ENCODE assay signal across 11 mouse cellular contexts in the genomic region with DNA sequence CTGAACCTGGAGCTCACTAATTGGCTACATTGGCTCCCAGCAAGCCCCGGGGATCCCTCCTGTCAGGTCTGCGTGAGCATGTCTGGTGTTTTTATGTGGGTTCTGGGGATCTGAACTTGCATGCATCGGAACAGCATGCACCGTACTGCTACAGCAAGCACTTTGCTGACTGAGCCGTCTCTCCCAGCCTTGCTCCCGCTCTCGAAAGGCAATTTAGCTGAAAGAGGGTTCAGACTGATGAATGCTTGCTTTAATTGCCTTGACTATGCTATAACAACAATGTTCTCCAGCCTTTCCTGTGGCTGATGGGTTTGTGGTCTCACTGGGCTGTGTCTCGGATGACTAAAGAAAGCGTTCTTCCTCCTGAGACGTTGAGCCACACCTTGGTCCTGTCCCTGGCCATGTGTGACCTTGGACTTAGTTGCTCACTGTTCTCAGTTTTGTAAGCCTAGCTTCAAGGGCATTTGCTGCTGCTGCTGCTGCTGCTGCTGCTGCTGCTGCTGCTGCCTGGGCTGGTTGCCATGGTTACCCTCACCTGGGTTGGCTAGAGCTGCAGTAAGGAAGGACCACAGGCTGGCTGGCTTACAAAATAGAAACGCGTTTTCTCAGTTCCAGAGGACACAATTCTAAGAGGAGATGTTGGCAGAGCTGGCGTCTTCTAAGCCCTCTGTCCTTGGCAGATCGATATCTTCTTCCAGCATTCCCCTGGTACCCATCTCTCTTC. TPM values are rescaled to one million over a fixed set of nuclear protein-coding genes. Genes with fewer than 3 reads are reported as not detected.
DNase-seq lines count a peak whose midpoint lies in the region; ATAC-seq lines count a peak whose summit lies in the region.
"Had no signal": no experiment of that assay in that cellular context is flagged by ENCODE, and none has a peak within 500 bp of the region (broad histone marks: within the 10 kb centered on the region; RNA-seq: fewer than 3 reads in every experiment).

No protein-coding gene starts in this region.

- no peak overlapping the region for H3K4me3 ChIP-seq in neural tube, embryonic 11.5 days (ENCODE audit: low read depth, low read length)
- H3K4me3 ChIP-seq in forebrain, embryonic 13.5 days = no peak overlapping the region
- no peak overlapping the region for H3K4me3 ChIP-seq in limb, embryonic 11.5 days (ENCODE audit: low read depth, low read length)
- H3K4me3 ChIP-seq: limb, embryonic 15.5 days had no signal

- H3K36me3 ChIP-seq in neural tube, embryonic 11.5 days (ENCODE audit: control insufficient read depth, insufficient read depth, low read length) = no peaks in the 10 kb centered on the region
- no peaks in the 10 kb centered on the region for H3K36me3 ChIP-seq in forebrain, embryonic 13.5 days (ENCODE audit: poor library complexity, severe bottlenecking)
- no peaks in the 10 kb centered on the region for H3K36me3 ChIP-seq in limb, embryonic 11.5 days (ENCODE audit: control insufficient read depth, insufficient read depth, low read length)
- H3K36me3 ChIP-seq: G1E; limb, embryonic 15.5 days had no signal

- H3K9ac ChIP-seq in neural tube, embryonic 11.5 days (ENCODE audit: low read length) = no peak overlapping the region; the same call in 1 of the 2 replicates
- H3K9ac ChIP-seq in forebrain, embryonic 13.5 days = no peak overlapping the region
- H3K9ac ChIP-seq in limb, embryonic 11.5 days (ENCODE audit: low read length) = no peak overlapping the region
- H3K9ac ChIP-seq: limb, embryonic 15.5 days had no signal

- H3K27me3 ChIP-seq in neural tube, embryonic 11.5 days (ENCODE audit: control insufficient read depth, insufficient read depth, low read length) = no peaks in the 10 kb centered on the region
- H3K27me3 ChIP-seq in forebrain, embryonic 13.5 days = no peaks in the 10 kb centered on the region
- H3K27me3 ChIP-seq in limb, embryonic 11.5 days (ENCODE audit: control insufficient read depth, insufficient read depth, low read length) = no peaks in the 10 kb centered on the region
- H3K27me3 ChIP-seq: limb, embryonic 15.5 days had no signal

- no peak for DNase-seq in neural tube, embryonic 11.5 days (ENCODE audit: low spot score)
- no peak for DNase-seq in neural tube, embryonic 10.5 days (ENCODE audit: extremely low spot score, low spot score)
- DNase-seq in limb, embryonic 11.5 days (ENCODE audit: low spot score) = peak; percentile 68
- DNase-seq in urinary bladder, postnatal 14 days (ENCODE audit: low spot score) = no peak
- no peak for DNase-seq in gastrocnemius, postnatal 10 days
- no peak for DNase-seq in urinary bladder, postnatal 36 days (ENCODE audit: low spot score in 2 of 2)
- DNase-seq: kidney, postnatal 14 days; thymus, adult 2 months had no signal

- no peaks in the 10 kb centered on the region for H3K9me3 ChIP-seq in neural tube, embryonic 11.5 days (ENCODE audit: control insufficient read depth, low read length)
- H3K9me3 ChIP-seq in forebrain, embryonic 13.5 days (replicated peaks) = no peaks in the 10 kb centered on the region
- H3K9me3 ChIP-seq in limb, embryonic 11.5 days (ENCODE audit: control insufficient read depth, low read length) = 0 out of 2 replicates have a peak, but pooled peaks cover 2% of the 10 kb centered on the region
- H3K9me3 ChIP-seq: G1E; limb, embryonic 15.5 days had no signal

- 56% methylated on average over 14 of the region's 14 CpGs for WGBS in neural tube, embryonic 11.5 days
- 43% methylated on average over 14 of the region's 14 CpGs for WGBS in forebrain, embryonic 13.5 days
- 61% methylated on average over 14 of the region's 14 CpGs for WGBS in limb, embryonic 11.5 days

- no peak for ATAC-seq in neural tube, embryonic 11.5 days (ENCODE audit: insufficient read depth, low FRiP score, low TSS enrichment)
- ATAC-seq in forebrain, embryonic 13.5 days = peak; percentile 62; the same call in 1 of the 2 replicates
- no peak for ATAC-seq in limb, embryonic 11.5 days (ENCODE audit: insufficient number of reproducible peaks, low FRiP score, low TSS enrichment, low read depth)

- peak overlapping the region; percentile 45; the same call in 1 of the 2 replicates for H3K27ac ChIP-seq in neural tube, embryonic 11.5 days (ENCODE audit: low read depth, low read length)
- H3K27ac ChIP-seq in forebrain, embryonic 13.5 days = peak overlapping the region; percentile 83
- H3K27ac ChIP-seq in limb, embryonic 11.5 days (replicated peaks; ENCODE audit: low read depth, low read length) = peak overlapping the region; percentile 45; the same call in 1 of the 2 replicates
- H3K27ac ChIP-seq: limb, embryonic 15.5 days had no signal

- no peaks in the 10 kb centered on the region for H3K4me1 ChIP-seq in neural tube, embryonic 11.5 days (ENCODE audit: control insufficient read depth, insufficient read depth, low read length)
- H3K4me1 ChIP-seq in forebrain, embryonic 13.5 days = peaks cover 26% of the 10 kb centered on the region
- peaks cover 14% of the 10 kb centered on the region; the same call in 1 of the 2 replicates for H3K4me1 ChIP-seq in limb, embryonic 11.5 days (ENCODE audit: control insufficient read depth, insufficient read depth, low read length)

- no peak overlapping the region for H3K4me2 ChIP-seq in neural tube, embryonic 11.5 days (ENCODE audit: low read depth)
- H3K4me2 ChIP-seq in forebrain, embryonic 13.5 days = 0 out of 2 replicates have a peak overlapping the region, but pooled peaks have one; percentile 1
- H3K4me2 ChIP-seq in limb, embryonic 11.5 days (ENCODE audit: low read depth, severe bottlenecking) = no peak overlapping the region
- H3K4me2 ChIP-seq: limb, embryonic 15.5 days had no signal

RNA-seq across cellular contexts. Expression of a gene that starts 34.4 kb away (rescaled TPM):
- polyA plus RNA-seq in neural tube, embryonic 11.5 days (2014; fragmentation: Nextera tagmentation; extraction: Ambion mirVana) = 0.48 TPM in 1 of 2 replicates, not detected in the other
- polyA plus RNA-seq in forebrain, embryonic 13.5 days (2015; fragmentation: Nextera tagmentation; extraction: Ambion mirVana) = 0.49 and 1.1 TPM in 2 replicates
- polyA plus RNA-seq in limb, embryonic 11.5 days (2014; fragmentation: Nextera tagmentation; extraction: Ambion mirVana) = 0.37 and 1.0 TPM in 2 replicates
- 1 to 10 TPM; 5.3 to 5.9 TPM for total RNA-seq in gastrocnemius, postnatal 10 days (2021)
- polyA plus RNA-seq: G1E had no signal
